Mouse (Mus musculus): ENCODE results near the gene Neurog1.

DNA sequence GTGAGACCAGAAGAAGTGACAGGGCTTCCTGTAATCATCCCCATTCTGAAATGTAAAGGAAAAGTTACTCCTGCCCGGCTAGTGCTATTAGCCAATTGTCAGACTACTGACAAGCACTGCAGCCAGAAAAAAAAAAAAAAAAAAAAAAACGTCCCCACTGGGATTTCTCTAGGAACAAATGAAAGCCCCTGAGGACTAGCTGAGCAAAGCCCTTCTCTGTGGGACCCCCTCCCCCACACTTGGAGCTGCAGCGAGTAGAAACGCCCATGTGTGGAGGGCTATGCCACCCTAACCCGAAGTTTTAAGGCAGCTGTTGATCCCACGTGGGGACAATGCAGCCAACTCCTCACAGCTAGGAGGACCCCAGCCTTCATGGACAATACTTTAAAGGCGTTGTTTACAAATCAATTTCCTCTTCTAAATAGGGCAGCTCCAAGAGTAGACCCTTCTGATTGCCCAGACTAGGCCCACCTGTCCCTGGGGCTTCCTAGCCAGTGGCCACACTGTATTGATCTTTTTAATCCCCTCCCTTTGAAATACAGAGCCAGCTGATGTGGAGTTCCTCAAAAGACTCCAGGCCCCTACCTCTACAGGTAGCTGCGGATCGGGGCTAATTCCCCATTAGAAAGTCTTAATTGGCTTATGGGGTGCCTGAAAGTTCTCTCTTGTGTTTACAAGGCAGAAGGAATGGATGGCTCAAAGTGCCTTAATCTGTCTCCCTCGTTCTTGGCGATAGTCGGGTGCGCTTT is 2.2 kb downstream of the Neurog1 start:
- TF ChIP-seq POLR2A (IDR thresholded peaks at IDR 0.05; ENCODE audit: borderline replicate concordance, extremely low read depth, insufficient read depth, insufficient read length, poor library complexity, severe bottlenecking) = no peak
- TF ChIP-seq CTCF (IDR thresholded peaks at IDR 0.05; ENCODE audit: borderline replicate concordance, extremely low read depth, insufficient read depth, insufficient read length) = no peak

Measured in brain, embryonic 14.5 days (tissue).